12 mouse cellular contexts compared by ENCODE assay signal in genomic region chr17:45770441-45770840, GRCm38 (mm10). TPM values are rescaled to one million over a fixed set of nuclear protein-coding genes. Genes with fewer than 3 reads are reported as not detected.
DNase-seq lines count a peak whose midpoint lies in the region; TF ChIP-seq lines count a peak whose summit lies in the region.
"Had no signal": no experiment of that assay in that cellular context is flagged by ENCODE, and none has a peak within 500 bp of the region (broad histone marks: within the 10 kb centered on the region; RNA-seq: fewer than 3 reads in every experiment).

No protein-coding gene starts in this region.

- H3K27ac ChIP-seq in gastrocnemius, adult 2 months, result peak overlapping the region; percentile 25; the same call in 1 of the 2 replicates
- H3K27ac ChIP-seq: liver, embryonic 12.5 days had no signal

- no peak for TF ChIP-seq CTCF in gastrocnemius, adult 2 months (IDR thresholded peaks at IDR 0.05)
- no peak for TF ChIP-seq CTCF in lung, adult 2 months (IDR thresholded peaks at IDR 0.05; ENCODE audit: insufficient read depth, low read length)

- H3K4me1 ChIP-seq in lung, adult 2 months (ENCODE audit: control insufficient read depth, insufficient read depth, low read length), result peaks cover 14% of the 10 kb centered on the region

- no peak for TF ChIP-seq POLR2A in lung, adult 2 months (IDR thresholded peaks at IDR 0.05; ENCODE audit: borderline replicate concordance, extremely low read depth, low read depth, low read length)

- DNase-seq in gastrocnemius, adult 2 months, result peak; percentile 33
- DNase-seq in gastrocnemius, adult 18-20 months (ENCODE audit: low spot score), result no peak
- peak; percentile 30 to 52 for DNase-seq in lung, adult 18-20 months
- DNase-seq in lung, adult 2 months, result no peak
- peak; percentile 42 for DNase-seq in heart, postnatal 25 days (ENCODE audit: low spot score)
- DNase-seq in lung, postnatal 4 days, result peak; percentile 41 to 81
- DNase-seq in left cerebral cortex, adult 11 months (ENCODE audit: low spot score), result no peak
- no peak for DNase-seq in cerebellum, adult 11 months
- DNase-seq: layer of hippocampus, adult 9-11 months had no signal

- WGBS in lung, adult 2 months, result 57% methylated on average over 6 of the region's 6 CpGs

- H3K4me3 ChIP-seq in gastrocnemius, adult 2 months, result no peak overlapping the region
- no peak overlapping the region for H3K4me3 ChIP-seq in lung, adult 2 months (replicated peaks; ENCODE audit: extremely low read depth, low read depth, low read length)
- H3K4me3 ChIP-seq: liver, embryonic 12.5 days had no signal

- intact Hi-C loops in gastrocnemius, adult 2 months (cut with DNase I), result no loop called here
- intact Hi-C loops in heart, postnatal 25 days (cut with DNase I), result no loop called here

RNA-seq across cellular contexts. Expression of gene 1600014C23Rik, which starts 36.8 kb away (rescaled TPM):
- total RNA-seq in gastrocnemius, adult 2 months (2021), result under 1 TPM in 1 of 2 experiments, not detected in 1; 0.50 TPM
- not detected for total RNA-seq in gastrocnemius, adult 18-20 months (2021)
- polyA plus RNA-seq in lung, adult 2 months (2012; rRNA removed), result not detected in 2 replicates
- under 1 TPM; 0.55 to 0.75 TPM for total RNA-seq in heart, postnatal 25 days (2021)
- polyA plus RNA-seq: C2C12; embryonic facial prominence, embryonic 11.5 days; liver, embryonic 12.5 days had no signal

Comparison
In these comparisons a context has a peak if more than half of its experiments do, and no peak if none do; other contexts are left out.
1. DNase-seq: peak in gastrocnemius, adult 2 months (single experiment), lung, adult 18-20 months (2 of 2), heart, postnatal 25 days (single experiment) and lung, postnatal 4 days (2 of 2); none in gastrocnemius, adult 18-20 months (single experiment), lung, adult 2 months (single experiment), left cerebral cortex, adult 11 months (single experiment) and cerebellum, adult 11 months (single experiment).